Comparison of ENCODE assay signal across 10 mouse cellular contexts in the genomic region with DNA sequence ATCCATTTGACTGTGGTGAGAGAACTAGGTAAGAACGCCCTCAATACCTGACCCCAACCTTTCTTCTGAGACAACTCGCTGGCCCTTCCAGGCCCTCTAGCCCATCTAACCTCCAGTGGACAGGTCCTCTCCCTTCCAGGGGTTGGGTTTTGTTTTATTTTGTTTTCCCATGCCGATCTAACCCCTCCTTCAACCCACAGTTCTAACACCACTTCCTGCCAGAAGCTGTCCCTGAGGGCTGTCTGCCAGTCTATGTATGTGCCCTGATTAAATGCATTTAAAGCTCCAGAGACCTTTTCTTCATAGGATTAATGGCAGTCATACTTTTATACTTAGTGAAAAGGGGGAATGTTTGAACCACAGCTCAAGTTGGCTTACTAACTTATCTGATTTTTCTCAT. TPM values are rescaled to one million over a fixed set of nuclear protein-coding genes. Genes with fewer than 3 reads are reported as not detected.
DNase-seq lines count a peak whose midpoint lies in the region; ATAC-seq and TF ChIP-seq lines count a peak whose summit lies in the region.
"Had no signal": no experiment of that assay in that cellular context is flagged by ENCODE, and none has a peak within 500 bp of the region (broad histone marks: within the 10 kb centered on the region; RNA-seq: fewer than 3 reads in every experiment).

No protein-coding gene starts in this region.

- TF ChIP-seq CTCF in liver, adult 2 months (IDR thresholded peaks at IDR 0.05; ENCODE audit: low read depth, low read length) = no peak
- TF ChIP-seq CTCF in cerebellum, adult 2 months (IDR thresholded peaks at IDR 0.05; ENCODE audit: borderline replicate concordance, insufficient read depth, low read depth, low read length) = no peak

- no peaks in the 10 kb centered on the region for H3K9me3 ChIP-seq in midbrain, embryonic 10.5 days (replicated peaks)

- no peak overlapping the region for H3K4me3 ChIP-seq in liver, adult 2 months (ENCODE audit: insufficient read depth, low read depth, low read length)
- no peak overlapping the region for H3K4me3 ChIP-seq in midbrain, embryonic 10.5 days
- H3K4me3 ChIP-seq in cerebellum, adult 2 months (replicated peaks; ENCODE audit: insufficient read depth, low read depth, low read length) = no peak overlapping the region

- H3K27ac ChIP-seq in liver, adult 2 months (replicated peaks; ENCODE audit: insufficient read depth, low read depth, low read length) = peak overlapping the region; percentile 58
- no peak overlapping the region for H3K27ac ChIP-seq in midbrain, embryonic 10.5 days (replicated peaks)
- no peak overlapping the region for H3K27ac ChIP-seq in cerebellum, adult 2 months (ENCODE audit: insufficient read depth, low read length)
- H3K27ac ChIP-seq: macrophage had no signal

- no peaks in the 10 kb centered on the region for H3K4me1 ChIP-seq in liver, adult 2 months (ENCODE audit: control insufficient read depth, insufficient read depth, low read length)
- peaks cover 5% of the 10 kb centered on the region; the same call in 1 of the 2 replicates for H3K4me1 ChIP-seq in midbrain, embryonic 10.5 days
- H3K4me1 ChIP-seq in cerebellum, adult 2 months (ENCODE audit: control insufficient read depth, insufficient read depth, low read length) = peaks cover 3% of the 10 kb centered on the region; the same call in 1 of the 2 replicates

- WGBS in liver, adult 2 months = 68% methylated on average over 3 of the region's 3 CpGs
- whole genome bisulfite sequencing in midbrain, embryonic 10.5 days = 73% methylated on average over 3 of the region's 3 CpGs
- 91% methylated on average over 3 of the region's 3 CpGs for WGBS in cerebellum, adult 2 months

- H3K27me3 ChIP-seq in liver, adult 2 months (ENCODE audit: control insufficient read depth, insufficient read depth, low read length) = no peaks in the 10 kb centered on the region
- H3K27me3 ChIP-seq in midbrain, embryonic 10.5 days (ENCODE audit: low read depth, poor library complexity, severe bottlenecking) = no peaks in the 10 kb centered on the region
- H3K27me3 ChIP-seq in cerebellum, adult 2 months (ENCODE audit: control insufficient read depth, insufficient read depth, low read length) = no peaks in the 10 kb centered on the region

- H3K9ac ChIP-seq in liver, adult 2 months (ENCODE audit: low read depth, low read length) = no peak overlapping the region

- peak; percentile 46 for ATAC-seq in megakaryocyte progenitor cell, adult 5-6 weeks (replicated peaks; ENCODE audit: poor library complexity)
- ATAC-seq: intestine, postnatal 0 days had no signal

- no peak for TF ChIP-seq POLR2A in liver, adult 2 months (IDR thresholded peaks at IDR 0.05; ENCODE audit: extremely low read depth, insufficient read depth, low read length)
- TF ChIP-seq POLR2A in cerebellum, adult 2 months (IDR thresholded peaks at IDR 0.05; ENCODE audit: borderline replicate concordance, insufficient read depth, low read length) = no peak

- no peaks in the 10 kb centered on the region for H3K36me3 ChIP-seq in liver, adult 2 months (ENCODE audit: control insufficient read depth, insufficient read depth, low read length)
- no peaks in the 10 kb centered on the region for H3K36me3 ChIP-seq in midbrain, embryonic 10.5 days

- no peaks in the 10 kb centered on the region for H3K79me2 ChIP-seq in liver, adult 2 months (ENCODE audit: control insufficient read depth, insufficient read depth, low read length)

- no peak for DNase-seq in liver, adult 2 months (ENCODE audit: extremely low read depth, low read depth, low spot score)
- DNase-seq in liver = no peak
- peak; percentile 20 to 33 for DNase-seq in B cell, adult 2 months
- peak; percentile 41 for DNase-seq in T-cell, adult 2 months (ENCODE audit: low spot score)
- DNase-seq in midbrain, embryonic 10.5 days (ENCODE audit: low spot score) = no peak
- no peak for DNase-seq in cerebellum, adult 2 months
- DNase-seq: cerebellum, adult 9-11 months had no signal

RNA-seq across cellular contexts. Expression of a gene that starts 14.4 kb away (rescaled TPM):
- 3.4 and 4.8 TPM in 2 replicates for total RNA-seq in liver, adult 2 months (2014; rRNA removed)
- 6.3 and 8.0 TPM in 2 replicates for polyA plus RNA-seq in liver, adult 2 months (2012; rRNA removed)
- 27.0 and 28.4 TPM in 2 replicates for total RNA-seq in megakaryocyte progenitor cell, adult 5-6 weeks (2015)
- total RNA-seq in megakaryocyte progenitor cell, adult 5-6 weeks (2017) = 15.9 and 17.6 TPM in 2 replicates
- polyA plus RNA-seq in midbrain, embryonic 10.5 days (2016; fragmentation: Nextera tagmentation; extraction: Ambion mirVana) = 9.8 and 10.6 TPM in 2 replicates
- 5.7 and 5.9 TPM in 2 replicates for polyA plus RNA-seq in cerebellum, adult 2 months (2012; rRNA removed)

Comparison
In these comparisons a context has a peak if more than half of its experiments do, and no peak if none do; other contexts are left out.
1. DNase-seq: peak in B cell, adult 2 months (2 of 2) and T-cell, adult 2 months (single experiment); none in liver, adult 2 months (single experiment), liver (single experiment), midbrain, embryonic 10.5 days (single experiment) and cerebellum, adult 2 months (0 of 2).